Mouse (Mus musculus) intestine, postnatal 0 days (tissue): ENCODE results near the gene Nle1. TPM values are rescaled to one million over a fixed set of nuclear protein-coding genes. Genes with fewer than 3 reads are reported as not detected.
A peak's percentile ranks its signal among the peaks of the same experiment; 100 is the strongest.

Experiments
- ATAC-seq: fragments of 200-750 bp; cut with Nextera tagmentation; 2 replicates; pipeline ENCODE4 v1.8.0; 2017; ENCODE audit warnings: mild to moderate bottlenecking, moderate TSS enrichment, moderate library complexity
- H3K27ac ChIP-seq: fragments of 300-500 bp; sonication (generic); 2 replicates; pipeline ENCODE4 v1.5.1; 2014; ENCODE audit warnings: mild to moderate bottlenecking, low read depth, low read length, moderate library complexity
- H3K27me3 ChIP-seq: fragments of 300-500 bp; sonication (generic); replicated peaks from 2 replicates; pipeline ENCODE4 v1.6.1; 2014; ENCODE audit warnings: low read length, mixed read lengths; ENCODE audit not compliant: control insufficient read depth, insufficient read depth
- H3K36me3 ChIP-seq: fragments of 300-500 bp; sonication (generic); 2 replicates; pipeline ENCODE4 v1.6.1; 2014; ENCODE audit warnings: mild to moderate bottlenecking, moderate library complexity; ENCODE audit not compliant: control insufficient read depth, insufficient read depth
- H3K4me1 ChIP-seq: fragments of 300-500 bp; sonication (generic); replicated peaks from 2 replicates; pipeline ENCODE4 v1.6.1; 2014; ENCODE audit warnings: antibody characterized with exemption, low read length, mixed read lengths; ENCODE audit not compliant: control insufficient read depth, insufficient read depth
- H3K4me2 ChIP-seq: fragments of 300-500 bp; sonication (generic); replicated peaks from 2 replicates; pipeline ENCODE4 v1.6.1; 2014; ENCODE audit warnings: low read depth, mild to moderate bottlenecking, moderate library complexity
- H3K4me3 ChIP-seq: fragments of 300-500 bp; sonication (generic); 2 replicates; pipeline ENCODE4 v1.5.1; 2014; ENCODE audit warnings: low read depth, low read length
- H3K9ac ChIP-seq: fragments of 300-500 bp; sonication (generic); 2 replicates; pipeline ENCODE4 v1.6.1; 2014; ENCODE audit warnings: mild to moderate bottlenecking, low read depth, low read length
- H3K9me3 ChIP-seq: fragments of 300-500 bp; sonication (generic); 2 replicates; pipeline ENCODE4 v1.6.1; 2016; ENCODE audit warnings: mixed run types; ENCODE audit not compliant: control insufficient read depth
- CTCF ChIP-seq: sonication (generic); IDR thresholded peaks from 2 replicates; pipeline ENCODE4 v1.5.1; 2016; ENCODE audit warnings: low read depth, mild to moderate bottlenecking, control low read depth, antibody characterized with exemption, moderate library complexity
- WGBS: fragments of 180-500 bp; shearing (Covaris S2); extraction: QIAGEN DNeasy Blood & Tissue Kit; methylation state at CpG from one replicate; pipeline ENCODE4 v1.1.7; 2014; 5-methylcytosine and 5-hydroxymethylcytosine counted together
- polyA plus RNA-seq: library from polyadenylated mRNA; unstranded; fragments of >200 nt; fragmentation: Nextera tagmentation; extraction: Ambion mirVana; gene quantifications from 2 replicates; pipeline ENCODE4 v1.2.1, GENCODE M21; 2015

The Nle1 gene
- polyA plus RNA-seq, 1 experiment from 2014 or later, result 8.0 TPM

- H3K4me2 ChIP-seq, result no peak overlapping the region
- H3K4me3 ChIP-seq, result no peak overlapping the region
- WGBS, result 29% methylated on average over 4 of the region's 4 CpGs
- ATAC-seq, result peak; percentile 63
- no peaks in the 10 kb centered on the region for H3K27me3 ChIP-seq
- no peaks in the 10 kb centered on the region for H3K9me3 ChIP-seq
- no peaks in the 10 kb centered on the region for H3K4me1 ChIP-seq
- no peak overlapping the region for H3K9ac ChIP-seq
- H3K36me3 ChIP-seq, result no peaks in the 10 kb centered on the region
- no peak overlapping the region for H3K27ac ChIP-seq
- no peak for TF ChIP-seq CTCF
Measured at GRCm38 (mm10) chr11:82863488-82863931, 44.7 kb downstream of the Nle1 start.

DNA sequence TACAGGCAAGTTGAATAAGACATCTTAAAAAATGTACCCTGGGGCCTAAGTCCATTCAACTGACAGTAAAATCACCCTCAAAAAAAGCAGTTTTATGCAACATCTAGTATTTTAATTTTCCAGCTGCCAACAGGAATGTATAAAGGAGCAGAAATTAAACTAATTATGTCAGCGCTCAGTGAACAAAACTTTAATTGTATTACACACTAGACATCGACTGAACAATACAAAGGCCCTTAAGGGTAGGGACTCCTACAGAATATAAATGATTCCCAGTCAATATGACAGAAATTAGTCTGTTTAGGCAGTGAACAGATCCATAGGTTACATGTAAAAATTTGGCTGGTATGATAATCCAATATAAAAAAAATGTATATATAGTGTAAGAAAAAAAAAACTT lies 45.2 kb downstream of the Nle1 start:
- Histone ChIP-seq H3K27ac (no peak overlapping the region), H3K27me3 (no peaks in the 10 kb centered on the region), H3K4me1 (no peaks in the 10 kb centered on the region), H3K4me3 (no peak overlapping the region), H3K9me3 (no peaks in the 10 kb centered on the region), H3K4me2 (no peak overlapping the region), H3K36me3 (no peaks in the 10 kb centered on the region), H3K9ac (no peak overlapping the region)
- WGBS, result 74% methylated on average over 2 of the region's 2 CpGs
- no peak for ATAC-seq
- TF ChIP-seq CTCF, result no peak

DNA sequence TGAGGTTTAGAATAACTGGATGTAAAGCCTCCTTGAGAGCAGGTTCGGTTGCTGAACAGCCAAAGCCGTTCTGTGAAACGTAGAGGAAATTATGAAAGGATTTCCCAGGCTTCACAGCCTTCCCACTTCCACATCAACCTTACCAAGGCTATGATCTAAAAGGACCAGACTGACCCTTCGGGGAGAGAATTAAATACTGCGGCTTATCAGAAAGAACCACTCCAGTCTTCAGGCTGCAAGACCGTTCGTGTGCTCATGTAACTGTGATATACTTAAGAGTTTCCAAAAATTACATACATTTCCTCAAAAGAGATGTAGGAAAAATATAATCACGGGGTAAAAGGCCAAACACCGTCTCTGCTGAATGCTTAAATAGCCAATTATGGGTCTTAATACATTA lies 45.6 kb downstream of the Nle1 start:
- H3K4me1 ChIP-seq, result no peaks in the 10 kb centered on the region
- 84% methylated on average over 9 of the region's 9 CpGs for WGBS
- no peak overlapping the region for H3K9ac ChIP-seq
- no peaks in the 10 kb centered on the region for H3K36me3 ChIP-seq
- H3K9me3 ChIP-seq, result no peaks in the 10 kb centered on the region
- no peak for TF ChIP-seq CTCF
- H3K4me2 ChIP-seq, result no peak overlapping the region
- ATAC-seq, result no peak
- H3K27me3 ChIP-seq, result no peaks in the 10 kb centered on the region
- H3K27ac ChIP-seq, result no peak overlapping the region
- no peak overlapping the region for H3K4me3 ChIP-seq

GRCm38 (mm10) chr11:82861558-82861957 lies 46.7 kb downstream of the Nle1 start:
- Histone ChIP-seq H3K27ac (no peak overlapping the region), H3K9me3 (no peaks in the 10 kb centered on the region), H3K27me3 (no peaks in the 10 kb centered on the region), H3K4me3 (no peak overlapping the region), H3K36me3 (no peaks in the 10 kb centered on the region), H3K4me1 (no peaks in the 10 kb centered on the region), H3K4me2 (no peak overlapping the region), H3K9ac (no peak overlapping the region)
- 58% methylated on average over 8 of the region's 8 CpGs for WGBS
- ATAC-seq, result no peak
- TF ChIP-seq CTCF, result no peak

DNA sequence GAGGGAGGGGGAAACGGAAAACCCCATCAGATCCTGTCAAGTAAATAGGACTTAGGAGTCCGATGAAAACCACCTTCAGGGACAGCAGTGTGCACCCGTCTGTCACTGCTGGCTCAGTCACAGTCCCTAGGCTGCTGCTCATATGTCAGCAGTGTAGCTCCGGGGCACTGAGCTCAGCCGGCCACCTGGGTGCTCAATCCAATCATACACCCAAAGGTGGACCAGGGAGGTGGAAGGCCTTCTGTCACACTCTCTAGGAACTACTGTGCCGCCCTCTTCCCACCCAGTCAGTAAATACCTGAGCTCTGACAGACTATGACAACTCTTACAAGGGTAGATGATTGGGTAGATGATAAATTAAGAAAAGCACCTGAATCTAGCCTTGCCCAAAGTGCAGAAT lies 47.5 kb downstream of the Nle1 start:
- no peak overlapping the region for H3K27ac ChIP-seq
- H3K27me3 ChIP-seq, result no peaks in the 10 kb centered on the region
- ATAC-seq, result no peak
- TF ChIP-seq CTCF, result no peak
- H3K4me2 ChIP-seq, result no peak overlapping the region
- H3K4me3 ChIP-seq, result no peak overlapping the region
- no peaks in the 10 kb centered on the region for H3K9me3 ChIP-seq
- H3K9ac ChIP-seq, result no peak overlapping the region
- 83% methylated on average over 6 of the region's 6 CpGs for WGBS
- no peaks in the 10 kb centered on the region for H3K4me1 ChIP-seq
- no peaks in the 10 kb centered on the region for H3K36me3 ChIP-seq

GRCm38 (mm10) chr11:82857307-82857848 lies 50.8 kb downstream of the Nle1 start:
- Histone ChIP-seq H3K9ac (no peak overlapping the region), H3K36me3 (no peaks in the 10 kb centered on the region), H3K27me3 (no peaks in the 10 kb centered on the region), H3K4me1 (no peaks in the 10 kb centered on the region), H3K9me3 (no peaks in the 10 kb centered on the region), H3K27ac (no peak overlapping the region), H3K4me3 (no peak overlapping the region), H3K4me2 (no peak overlapping the region)
- WGBS, result 74% methylated on average over 13 of the region's 13 CpGs
- ATAC-seq, result no peak
- no peak for TF ChIP-seq CTCF

DNA sequence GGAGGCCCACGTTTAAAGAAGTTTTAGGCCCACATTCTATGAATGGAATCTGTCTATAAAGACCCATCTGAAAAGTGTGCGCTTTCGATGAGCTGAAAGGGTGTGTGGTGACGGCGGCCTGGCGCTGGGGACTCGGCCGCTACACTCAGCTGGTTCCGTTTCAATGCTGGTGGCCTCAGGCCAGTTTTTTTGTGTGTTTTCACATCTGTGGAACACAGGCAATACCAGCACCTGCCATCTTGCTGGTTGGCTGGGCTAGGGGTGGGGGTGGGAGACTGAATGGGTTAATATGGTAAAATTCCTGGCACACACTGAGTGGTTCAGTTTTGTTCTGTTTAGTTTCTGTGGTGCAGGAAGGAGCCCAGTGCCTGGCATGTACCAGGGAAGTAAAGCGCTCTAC lies 52.2 kb downstream of the Nle1 start:
- Histone ChIP-seq H3K27me3 (no peaks in the 10 kb centered on the region), H3K9ac (no peak overlapping the region), H3K4me2 (no peak overlapping the region), H3K4me3 (no peak overlapping the region), H3K9me3 (no peaks in the 10 kb centered on the region), H3K27ac (no peak overlapping the region), H3K4me1 (no peaks in the 10 kb centered on the region), H3K36me3 (no peaks in the 10 kb centered on the region)
- no peak for ATAC-seq
- 84% methylated on average over 10 of the region's 10 CpGs for WGBS
- no peak for TF ChIP-seq CTCF
